Mouse (Mus musculus) gastrocnemius, postnatal 4 days (tissue): ENCODE measurements around the gene Uvrag. TPM values are rescaled to one million over a fixed set of nuclear protein-coding genes. Genes with fewer than 3 reads are reported as not detected.

ENCODE experiments used
- total RNA-seq, 2 experiments: library from RNA; stranded (reverse); gene quantifications; 2 replicates each; pipeline ENCODE4 v1.2.3; 2021

Gene Uvrag
- total RNA-seq, 2 experiments from 2014 or later: 28.9 to 30.4 TPM

Other genes starting within 250 kb of the Uvrag start
- gene Dgat2, start 41.6 kb upstream of the Uvrag start, total RNA-seq: 10 to 100 TPM; 13.0 to 20.0 TPM
- gene Mogat2, start 97.5 kb upstream of the Uvrag start, total RNA-seq: under 1 TPM; 0.15 to 0.16 TPM
- gene Map6, start 126.3 kb upstream of the Uvrag start, total RNA-seq: 10 to 100 TPM in 1 of 2 experiments, 1 to 10 TPM in 1; 8.3 to 11.5 TPM
- gene Serpinh1, start 212.1 kb upstream of the Uvrag start, total RNA-seq: 100 to 1,000 TPM; 409 to 535 TPM
- gene Gdpd5, start 240.3 kb upstream of the Uvrag start, total RNA-seq: 10 to 100 TPM; 17.1 to 19.2 TPM